Mouse (Mus musculus) kidney, postnatal 4 days (tissue): ENCODE measurements at regions not wholly inside any gene's neighbourhood (a gene's known extent, or its start where the extent isn't known, plus 50 kb on each side); places are given as distances from the start of the nearest gene placed in this dataset.

Experiments used
- DNase-seq, 2 experiments: peaks; one replicate each; pipeline ENCODE4 v3.0.0; 2021; ENCODE audit warnings: mixed read lengths in 2 of 2

DNA sequence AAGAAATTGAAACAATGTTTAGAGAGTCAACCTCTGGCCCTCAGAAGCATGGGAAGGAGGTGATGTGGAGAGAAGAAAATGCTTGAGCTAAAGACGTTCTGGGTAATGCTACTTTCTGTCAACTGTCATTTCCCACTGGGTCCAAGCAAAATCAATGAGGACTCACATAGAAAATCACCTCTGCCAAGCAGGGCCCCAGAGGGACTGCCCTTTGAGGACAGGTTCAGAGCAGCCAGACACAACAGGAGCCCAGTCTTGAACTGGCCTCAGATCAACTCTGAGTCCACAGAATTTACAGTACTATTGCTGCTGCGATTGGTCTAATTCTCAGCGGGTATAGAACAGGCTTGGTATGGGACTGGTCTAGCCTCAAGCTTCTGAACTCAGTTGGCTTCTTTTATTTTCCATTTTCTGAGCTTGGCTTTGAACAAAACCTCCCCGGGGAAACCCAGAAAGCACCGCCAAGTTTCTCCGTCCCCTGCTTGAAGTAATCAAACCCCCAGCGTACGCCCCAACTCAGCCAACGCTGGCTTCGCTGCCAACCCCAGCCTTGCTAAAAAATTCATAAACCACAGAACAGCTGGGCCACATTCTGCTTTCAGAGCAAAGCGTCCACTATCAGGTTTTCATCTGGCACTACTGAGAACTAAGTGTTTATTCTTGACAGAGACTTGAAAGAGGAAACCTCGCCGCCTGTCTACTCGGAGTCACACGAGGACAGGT lies 322.8 kb upstream of the Spred2 start:
- peak; percentile 28 to 52 for DNase-seq

DNA sequence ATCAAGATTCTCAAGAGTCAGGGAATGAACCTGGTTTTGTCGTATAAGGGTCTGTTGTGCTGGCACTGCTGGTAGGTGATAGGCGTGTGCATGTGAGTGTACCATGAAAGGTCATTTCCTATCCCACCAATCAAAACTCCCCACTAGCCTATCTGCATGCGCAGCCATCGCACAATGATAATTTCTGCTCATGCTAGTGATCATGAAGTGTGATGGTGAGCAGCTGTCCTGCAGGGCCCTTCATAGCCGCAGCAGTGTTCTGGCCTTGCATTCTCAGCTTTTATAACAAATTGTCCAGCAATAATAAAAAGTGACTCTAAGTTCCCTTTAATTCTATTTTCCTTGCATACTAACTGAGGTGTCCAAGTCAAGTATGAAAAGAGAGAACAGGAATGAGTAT lies 321.7 kb upstream of the Spred2 start:
- peak; percentile 37 to 55 for DNase-seq

DNA sequence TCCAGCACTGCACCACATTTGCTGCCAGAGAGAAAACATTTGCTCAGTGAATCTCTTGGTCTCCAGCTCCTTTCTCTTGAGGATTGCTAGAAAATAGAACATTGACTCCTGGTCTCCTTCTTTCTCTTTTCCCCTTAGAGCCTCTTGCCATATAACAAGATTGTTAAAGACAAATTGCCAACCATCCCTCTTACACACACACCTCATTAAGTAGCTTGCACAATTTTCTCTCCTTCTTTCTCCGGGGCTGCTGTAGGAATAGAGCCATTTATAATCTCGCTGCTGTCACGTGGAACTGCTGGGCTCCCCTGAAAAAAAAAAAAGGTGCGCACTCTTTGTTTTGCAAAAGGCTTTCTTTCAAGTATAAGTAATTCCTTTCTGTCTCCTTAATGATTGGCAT lies 318.6 kb upstream of the Spred2 start:
- no peak for DNase-seq

DNA sequence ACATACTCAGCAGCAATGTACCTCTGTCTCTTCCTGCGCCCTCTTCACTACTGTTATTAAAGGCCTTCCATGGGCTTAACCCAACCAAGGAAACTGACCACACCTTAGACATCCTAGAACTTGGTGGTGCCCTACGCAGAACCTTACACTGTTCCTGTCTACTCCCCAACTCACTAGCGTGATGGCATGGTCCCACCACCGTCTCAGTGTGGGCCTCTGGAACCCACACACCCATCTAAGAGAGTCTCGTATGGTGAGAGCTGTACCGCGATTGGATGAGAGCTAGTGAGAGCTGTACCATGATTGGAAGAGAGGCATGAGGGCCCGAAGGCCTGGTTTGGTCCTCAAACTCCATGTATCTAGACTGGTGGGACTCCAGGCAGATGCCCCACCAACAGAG lies 317.2 kb upstream of the Spred2 start:
- no peak for DNase-seq

DNA sequence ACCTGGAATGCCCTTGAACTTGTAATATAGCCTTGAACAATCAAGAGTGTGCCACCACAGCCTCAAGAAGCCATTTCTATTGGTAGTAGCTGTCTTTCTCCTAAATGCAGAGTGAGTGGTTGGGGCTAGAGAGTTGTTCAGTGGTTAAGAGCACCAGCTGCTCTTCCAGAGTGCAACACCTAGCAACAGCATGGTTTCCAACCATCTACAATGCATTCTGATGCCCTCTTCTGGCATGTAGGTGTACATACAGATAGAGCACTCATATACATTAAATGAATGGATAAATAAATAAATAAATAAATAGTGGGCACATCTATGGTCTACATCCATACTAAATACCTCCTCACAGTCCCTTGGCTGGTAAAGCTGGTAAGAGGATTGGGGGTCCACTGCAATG lies 316.2 kb upstream of the Spred2 start:
- DNase-seq, result no peak

DNA sequence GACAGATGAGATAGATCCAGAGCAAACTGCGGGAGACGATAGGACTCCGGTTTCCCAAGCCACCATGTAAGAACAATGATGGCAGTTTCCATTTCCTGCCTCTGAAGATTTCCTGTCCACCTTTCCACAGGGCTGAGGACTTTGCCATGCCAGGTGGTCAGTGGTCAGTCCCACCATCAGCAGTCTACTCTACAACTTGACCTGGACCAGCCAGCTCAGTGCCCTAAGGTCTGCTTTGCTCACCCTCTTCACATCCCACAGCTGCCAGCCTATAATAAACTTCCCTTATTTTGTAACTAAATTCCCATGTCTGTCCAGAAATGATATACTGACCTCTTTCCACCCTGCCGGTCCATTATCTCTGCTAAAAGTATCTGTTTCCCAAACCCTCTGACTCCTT lies 315.7 kb upstream of the Spred2 start:
- DNase-seq, result no peak

DNA sequence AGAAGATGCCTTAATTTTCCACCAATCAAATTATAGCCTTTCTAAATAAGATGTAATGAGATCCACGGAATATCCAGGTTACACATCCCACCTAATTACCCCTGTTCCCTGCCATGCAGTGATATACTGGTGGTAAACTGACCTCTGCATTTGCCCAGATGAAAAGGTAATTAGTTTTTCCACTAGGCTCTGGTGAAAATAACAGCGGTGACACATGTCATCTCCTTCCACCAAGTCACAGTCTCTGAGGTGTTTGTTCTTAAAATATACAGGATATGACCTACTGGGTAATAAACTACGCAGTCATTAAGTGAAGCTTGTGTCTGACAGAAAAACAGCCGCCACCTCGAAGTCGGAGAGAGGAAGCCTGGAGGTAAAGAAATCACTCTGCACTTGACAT lies 313.6 kb upstream of the Spred2 start:
- no peak for DNase-seq

DNA sequence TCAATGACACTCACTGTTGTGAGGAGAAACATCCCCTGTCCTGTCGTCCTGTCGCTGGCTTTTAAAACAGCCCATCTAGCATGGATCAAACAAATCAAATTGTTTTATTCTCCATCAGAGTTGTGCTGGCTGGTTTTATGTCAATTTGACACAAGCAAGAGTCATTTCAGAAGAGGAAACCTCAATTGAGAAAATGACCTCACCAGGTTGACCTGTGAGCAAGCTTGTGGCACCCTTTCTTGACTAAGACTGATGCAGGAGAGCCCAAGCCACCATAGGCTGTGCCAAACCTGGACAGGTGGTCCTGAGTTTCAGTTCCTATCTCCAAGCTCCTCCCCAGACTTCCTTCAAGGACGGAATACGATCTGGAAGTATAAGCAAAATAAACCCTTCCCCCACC lies 313.0 kb upstream of the Spred2 start:
- no peak for DNase-seq

DNA sequence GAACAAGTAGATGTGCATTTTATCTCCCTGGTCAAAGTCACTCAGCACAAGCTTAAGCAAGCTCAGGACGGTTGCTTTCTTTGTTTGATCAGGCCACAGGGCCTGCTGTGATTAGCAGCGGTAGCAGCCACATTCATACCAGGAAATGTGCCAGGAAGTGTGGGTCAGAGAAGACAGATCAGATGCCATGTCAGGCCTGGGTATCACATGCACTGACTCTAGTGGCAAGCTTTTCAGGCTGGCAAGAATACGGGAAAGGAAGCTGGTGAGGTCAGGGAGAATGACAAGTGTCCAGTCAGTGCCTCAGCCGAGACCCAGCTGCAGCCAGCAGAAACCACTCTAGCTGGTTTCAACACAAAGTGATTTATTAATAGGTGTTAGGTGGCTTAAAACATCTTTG lies 307.7 kb upstream of the Spred2 start:
- DNase-seq, result no peak

DNA sequence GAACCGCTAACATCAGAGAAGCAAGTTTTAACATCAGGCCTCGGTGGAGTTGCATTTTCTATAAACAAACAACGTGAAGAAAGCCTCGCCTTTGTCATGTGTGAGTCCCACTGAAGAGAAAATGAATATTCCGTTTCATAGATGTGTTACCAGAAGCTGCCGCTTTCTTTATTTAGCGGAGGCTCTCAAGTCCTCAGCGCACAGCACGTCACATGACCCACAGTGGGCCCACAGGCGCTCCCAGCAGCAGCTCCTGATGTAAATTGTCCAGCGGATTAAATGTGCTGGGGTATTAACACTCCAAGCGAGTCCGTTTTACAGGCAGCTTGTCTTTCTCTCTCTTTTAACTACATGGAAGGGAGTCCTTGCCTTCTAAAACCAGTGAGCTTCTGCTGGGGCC lies 304.7 kb upstream of the Spred2 start:
- no peak for DNase-seq

DNA sequence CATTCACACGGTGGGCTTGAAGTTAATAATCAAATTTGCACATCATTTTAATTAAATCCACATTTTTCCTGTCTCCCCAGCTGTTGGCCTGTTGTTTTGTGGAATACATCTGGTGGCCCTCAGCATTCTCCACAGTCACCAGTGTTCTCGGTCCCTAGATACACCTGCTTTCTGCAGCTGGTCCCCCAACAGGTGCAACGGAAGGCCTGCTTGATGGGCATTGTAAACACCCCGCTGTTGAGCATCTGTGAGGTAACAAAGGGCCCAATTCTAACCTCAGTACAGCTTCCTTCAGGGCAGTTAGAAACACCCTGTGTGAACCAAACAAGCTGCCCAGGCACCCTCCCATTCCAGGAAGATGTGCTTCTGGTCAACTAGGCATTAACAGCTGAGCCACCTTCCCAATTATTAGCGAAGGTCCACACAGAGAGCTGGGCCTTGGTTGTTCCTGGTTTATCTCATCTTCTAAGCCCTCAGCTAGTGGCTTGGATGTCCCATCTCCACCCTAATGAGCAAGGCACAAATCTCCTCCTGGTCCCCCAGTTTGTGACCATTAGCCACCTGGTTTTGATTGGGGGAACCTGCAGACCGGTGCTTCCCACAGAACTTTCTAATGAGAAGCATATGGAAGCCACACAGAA lies 293.0 kb upstream of the Spred2 start:
- no peak for DNase-seq

DNA sequence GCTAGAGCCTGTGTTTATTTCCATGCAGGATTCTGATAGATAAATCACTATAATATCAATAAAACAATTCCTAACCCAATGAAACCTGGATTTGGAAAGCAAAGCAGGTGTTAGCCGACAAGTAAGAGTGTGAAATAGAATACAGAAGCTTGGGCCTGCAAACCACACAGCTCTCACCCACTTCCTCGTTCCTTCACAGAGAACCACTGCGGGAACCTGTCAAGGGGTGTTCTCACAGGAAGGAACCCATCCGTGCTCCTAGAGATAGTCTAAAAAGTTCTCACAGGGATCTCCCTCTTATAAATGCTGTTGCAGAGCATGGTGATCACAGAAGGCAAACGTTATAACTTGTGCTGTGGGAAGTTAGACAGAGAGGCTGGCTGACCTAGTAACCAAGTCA lies 291.7 kb upstream of the Spred2 start:
- no peak for DNase-seq

DNA sequence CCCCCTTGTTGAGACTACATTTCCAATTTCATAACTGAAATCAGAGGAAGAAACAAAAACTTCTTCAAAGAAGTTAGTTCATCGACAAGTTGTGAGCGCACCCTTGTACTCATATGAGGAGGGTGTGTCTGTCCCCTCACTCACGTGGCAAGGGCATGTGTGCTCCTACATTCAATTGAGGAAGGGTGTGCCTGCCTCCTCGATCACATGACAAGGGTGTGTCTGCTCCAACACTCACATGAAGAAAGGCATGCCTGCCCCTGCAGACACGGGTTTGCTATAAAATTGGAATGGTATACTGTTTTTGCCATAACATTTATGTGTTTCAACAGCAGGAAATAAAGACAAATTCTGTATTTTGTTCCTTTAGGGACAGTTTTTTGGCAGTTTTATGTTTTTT lies 290.6 kb upstream of the Spred2 start:
- DNase-seq, result no peak

DNA sequence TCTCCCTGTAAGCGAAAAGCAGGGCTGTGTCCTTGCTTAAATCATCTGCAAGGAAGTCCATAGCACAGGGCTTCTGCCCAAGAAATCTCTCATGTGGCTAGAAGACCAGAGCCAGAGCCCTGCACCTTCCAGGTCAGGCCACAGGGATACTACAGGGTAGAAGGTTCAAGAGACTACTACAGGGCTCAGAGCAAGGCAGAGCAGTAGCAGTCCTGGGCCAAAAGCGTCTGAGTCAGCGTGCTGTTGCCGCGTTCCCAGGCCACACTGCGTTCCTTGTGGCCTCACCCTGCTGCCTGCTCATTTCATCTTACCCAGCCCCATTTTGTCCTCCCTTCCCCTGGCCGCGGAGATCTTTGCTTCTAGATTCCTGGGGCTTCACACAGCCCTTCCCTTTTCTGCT lies 283.0 kb upstream of the Spred2 start:
- peak in 1 of 2 experiments; percentile 8 for DNase-seq

DNA sequence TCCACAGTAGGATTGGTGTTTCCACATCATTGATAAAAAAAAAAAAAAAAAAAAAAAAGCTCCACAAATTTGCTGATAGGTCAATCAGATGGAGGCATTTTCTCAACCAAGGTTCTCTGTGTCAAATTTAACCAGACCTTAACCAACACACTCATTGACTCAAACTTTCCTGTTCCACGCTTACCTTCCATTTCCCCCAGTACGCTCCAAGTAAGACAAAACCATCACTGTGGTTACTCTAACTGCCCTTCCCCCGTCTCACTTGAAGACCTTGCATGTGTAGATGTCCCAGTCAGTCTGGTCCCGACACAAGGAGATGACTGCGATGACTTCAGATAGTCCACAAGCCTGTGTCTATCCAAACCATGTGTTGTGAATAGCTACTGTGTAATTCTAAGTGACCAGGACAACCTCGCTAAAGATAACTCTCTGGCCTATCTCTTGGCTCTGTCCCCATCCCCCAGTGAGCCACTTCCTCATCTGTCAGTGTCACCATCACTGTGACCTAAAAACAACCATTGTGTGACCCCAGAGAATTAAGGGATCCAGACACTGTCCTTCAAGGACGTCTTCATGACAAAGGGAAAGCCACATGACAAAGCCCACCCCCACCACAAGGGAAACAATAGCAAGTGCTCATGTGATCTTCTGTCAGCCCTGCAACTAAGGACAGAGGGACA lies 279.9 kb upstream of the Spred2 start:
- no peak for DNase-seq

DNA sequence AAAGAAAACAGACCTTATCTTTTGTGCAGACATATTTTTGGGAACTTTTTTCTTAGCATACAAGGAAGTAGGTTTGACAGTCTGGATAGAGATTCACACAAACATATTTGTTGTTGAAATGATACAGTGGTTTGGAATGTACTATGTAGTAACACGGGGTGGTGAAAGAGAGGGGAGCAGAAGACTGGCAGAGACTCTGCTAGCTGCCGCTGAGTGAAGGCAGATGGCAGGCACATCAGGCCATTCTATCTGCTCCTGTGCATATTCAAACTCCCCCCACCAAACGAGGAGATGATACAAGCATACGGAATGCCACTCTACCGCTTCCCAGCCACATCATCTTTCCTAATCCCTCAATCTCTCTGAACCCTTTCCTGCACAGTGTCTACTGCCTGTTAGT lies 279.1 kb upstream of the Spred2 start:
- DNase-seq, result no peak

DNA sequence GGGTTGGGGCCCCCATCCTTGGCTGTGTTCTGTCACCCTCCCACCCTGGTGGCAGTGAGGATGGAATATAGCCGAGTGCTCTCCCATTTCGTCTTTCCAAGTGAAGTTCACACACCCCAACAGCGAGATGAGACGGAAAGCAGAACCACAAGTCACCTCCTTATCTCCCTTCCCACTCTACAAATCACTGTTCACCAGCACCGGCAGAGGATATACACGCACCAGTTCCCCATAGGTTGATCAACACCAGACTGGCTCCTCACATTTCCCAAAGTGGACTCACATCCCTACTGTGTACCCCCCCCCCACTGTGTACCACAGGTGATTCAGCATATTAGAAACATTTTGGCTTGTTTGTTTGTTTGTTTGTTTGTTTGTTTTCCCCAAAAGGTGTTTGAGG lies 272.7 kb upstream of the Spred2 start:
- no peak for DNase-seq

DNA sequence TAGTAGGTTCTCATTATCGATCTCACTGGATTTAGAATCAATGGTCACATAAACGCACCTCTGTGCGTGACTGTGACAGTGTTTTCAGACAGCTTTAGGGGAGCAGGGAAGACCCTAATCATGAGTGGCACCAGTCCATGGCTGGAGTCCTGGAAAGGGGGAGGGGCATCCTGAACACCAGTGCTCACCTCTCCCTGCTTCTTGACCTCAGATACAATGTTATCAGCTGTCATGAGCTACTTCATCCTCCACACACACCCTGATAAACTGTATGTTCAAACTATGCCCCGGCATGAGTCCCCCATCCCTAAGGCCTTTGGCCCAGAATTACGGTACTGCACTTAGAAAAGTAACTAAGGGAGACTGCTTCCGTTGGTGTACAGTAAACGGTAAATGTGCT lies 272.2 kb upstream of the Spred2 start:
- no peak for DNase-seq

DNA sequence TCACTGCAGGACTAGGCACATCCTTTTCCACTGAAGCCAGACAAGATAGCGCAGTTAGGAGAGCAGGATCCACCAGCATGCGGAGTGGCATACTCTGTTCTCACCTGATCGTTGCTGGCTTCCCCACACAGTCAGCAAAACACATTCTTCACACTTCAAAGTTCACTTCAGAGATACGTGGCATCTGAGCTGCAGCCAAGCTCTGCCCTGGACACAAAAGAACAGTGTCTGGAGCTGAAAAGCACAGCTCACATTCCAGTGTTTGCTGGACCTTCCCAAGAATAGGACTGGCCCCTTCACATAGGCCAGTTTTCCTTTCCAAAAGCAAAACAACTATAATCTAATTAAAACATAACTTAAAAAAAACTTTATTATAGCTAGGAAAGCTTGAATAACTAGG lies 264.7 kb upstream of the Spred2 start:
- peak in 1 of 2 experiments; percentile 10 for DNase-seq

DNA sequence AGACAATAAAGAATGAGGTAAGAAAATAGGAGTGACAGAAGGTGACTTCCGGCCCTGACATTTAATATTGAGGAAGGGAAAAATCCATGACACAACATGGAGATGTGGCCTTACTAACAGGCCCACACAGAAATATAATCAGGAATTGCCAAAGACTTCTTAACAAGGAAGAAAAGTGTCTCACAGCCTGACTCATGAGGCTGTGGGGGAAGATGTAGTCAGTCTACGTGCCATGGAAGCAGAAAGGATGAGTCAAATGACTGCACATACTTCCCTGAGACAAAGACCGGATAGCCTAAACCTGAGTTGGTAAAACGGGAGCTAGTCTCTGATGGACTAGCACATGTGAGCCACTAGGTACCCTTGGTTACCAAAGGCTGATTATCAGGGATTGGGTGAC lies 257.4 kb upstream of the Spred2 start:
- DNase-seq, result no peak

DNA sequence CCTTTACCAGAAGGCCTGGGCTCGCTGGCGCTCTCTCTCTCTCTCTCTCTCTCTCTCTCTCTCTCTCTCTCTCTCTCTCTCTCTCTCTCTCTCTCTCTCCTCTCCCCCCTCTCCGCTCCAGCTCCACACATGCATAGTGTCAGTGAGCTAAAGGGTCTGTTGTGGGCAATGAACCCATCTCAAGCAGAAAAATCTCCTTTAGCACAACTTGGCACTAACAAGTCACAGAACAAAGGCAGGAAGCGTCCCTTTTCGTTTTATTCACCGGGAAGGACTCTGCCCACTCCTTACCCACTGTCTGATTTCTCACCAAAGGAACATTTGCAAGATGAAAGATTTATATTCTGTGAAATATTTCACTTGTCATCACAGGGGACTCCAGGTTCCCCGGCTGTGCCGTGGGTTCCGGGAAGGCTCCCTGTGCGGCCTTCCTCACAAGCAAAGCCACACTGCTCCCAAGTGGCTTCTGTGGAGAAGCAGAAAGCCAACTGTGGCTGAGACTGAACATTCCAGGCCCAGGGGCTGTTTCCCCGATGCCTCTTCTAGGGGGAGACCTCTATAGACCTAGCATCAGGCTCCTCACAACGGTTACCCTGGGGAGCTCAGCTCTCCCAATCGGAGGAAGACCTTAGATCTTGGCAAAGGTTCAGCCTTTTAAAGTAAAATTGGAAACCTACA lies 253.2 kb upstream of the Spred2 start:
- peak; percentile 65 to 75 for DNase-seq

DNA sequence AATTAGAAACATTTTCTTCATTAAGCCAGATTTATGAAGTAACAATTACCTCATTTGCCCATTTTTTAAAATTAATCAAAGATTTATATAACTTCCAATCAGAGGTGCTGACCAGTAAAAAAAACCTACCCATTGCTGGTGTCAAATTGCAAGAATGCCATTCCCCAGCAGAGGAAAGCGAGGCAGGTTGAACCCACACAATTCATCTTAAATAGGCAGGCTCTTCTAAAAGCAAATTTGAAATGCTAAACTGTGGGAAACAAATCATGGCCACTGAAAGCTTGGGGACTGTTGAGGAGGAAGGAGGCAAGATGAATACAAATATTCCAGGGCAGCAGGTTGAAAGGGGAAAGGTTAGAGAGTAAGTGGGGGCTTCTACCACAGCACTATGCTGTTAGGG lies 251.2 kb upstream of the Spred2 start:
- DNase-seq, result no peak

DNA sequence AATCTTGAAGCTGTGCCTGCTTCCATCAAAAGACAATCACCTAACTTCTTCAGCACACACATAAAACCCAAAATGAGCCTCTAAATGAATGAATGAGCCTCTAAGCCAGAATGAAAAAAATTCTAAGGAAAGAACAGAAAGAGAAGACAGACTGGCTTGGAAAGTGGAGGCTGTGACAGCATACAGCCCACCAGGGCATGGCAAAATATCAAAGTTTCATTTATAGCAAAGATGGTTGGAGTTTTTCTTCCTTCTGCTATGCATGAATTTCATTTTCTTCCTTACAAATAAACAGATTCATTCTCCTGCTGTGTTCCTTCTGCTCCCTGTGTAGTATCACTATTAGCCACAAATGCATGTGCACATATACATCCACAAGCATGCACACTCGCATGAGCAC lies 247.7 kb upstream of the Spred2 start:
- DNase-seq, result no peak

DNA sequence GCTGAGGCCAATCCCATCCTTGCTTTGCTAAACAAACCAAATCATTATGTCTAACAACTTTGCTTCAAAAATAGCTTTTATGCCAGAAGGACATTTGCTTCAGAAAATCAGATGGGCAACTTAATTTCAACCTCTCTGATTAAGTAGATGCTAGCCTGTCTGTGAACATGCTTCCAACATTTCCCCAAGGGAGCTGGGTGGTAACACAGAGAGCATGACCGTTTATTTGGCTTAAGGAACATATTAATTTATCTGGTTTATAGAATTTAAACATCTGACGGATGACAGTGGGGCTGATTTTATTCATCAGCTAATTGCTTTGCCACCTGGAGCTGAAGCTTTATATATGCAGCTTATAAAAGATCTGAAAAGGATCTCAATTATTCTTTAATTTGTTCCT lies 245.1 kb upstream of the Spred2 start:
- no peak for DNase-seq
